Mouse (Mus musculus) cortical plate, adult 2 months (tissue): ENCODE data around the gene Mycbp. TPM values are rescaled to one million over a fixed set of nuclear protein-coding genes. Genes with fewer than 3 reads are reported as not detected.
"Not testable (repeated sequence)": the region's sequence is repeated elsewhere in the genome, so short reads cannot be mapped to it uniquely, and the experiment has no call there.

Experiments used
- H3K27ac ChIP-seq: fragments of 200-500 bp; 2 replicates; pipeline ENCODE4 v1.5.1; 2012; ENCODE audit warnings: low read length, control low read depth, inconsistent platforms; ENCODE audit not compliant: insufficient read depth
- H3K4me1 ChIP-seq: fragments of 200-500 bp; 2 replicates; pipeline ENCODE4 v1.6.1; 2011; ENCODE audit warnings: low read length; ENCODE audit not compliant: control insufficient read depth, insufficient read depth
- H3K4me3 ChIP-seq: fragments of 200-500 bp; 2 replicates; pipeline ENCODE4 v1.5.1; 2011; ENCODE audit warnings: mild to moderate bottlenecking, low read length, control low read depth; ENCODE audit not compliant: insufficient read depth
- CTCF ChIP-seq: fragments of 200-500 bp; IDR thresholded peaks from 2 replicates; pipeline ENCODE4 v1.5.1; 2011; ENCODE audit warnings: mild to moderate bottlenecking, control low read depth, low read length; ENCODE audit not compliant: insufficient read depth; ENCODE audit errors: extremely low read depth
- POLR2A ChIP-seq: fragments of 200-500 bp; IDR thresholded peaks from 2 replicates; pipeline ENCODE4 v1.6.1; 2011; ENCODE audit warnings: mild to moderate bottlenecking, low read length, control low read depth; ENCODE audit not compliant: insufficient read depth; ENCODE audit errors: extremely low read depth
- polyA plus RNA-seq: library from polyadenylated mRNA; depleted of rRNA; stranded (reverse); fragments of >200 nt; gene quantifications from 2 replicates; pipeline ENCODE4 v1.2.3, GENCODE M21; 2012

The Mycbp gene
- polyA plus RNA-seq, 1 experiment, result 17.1 TPM

DNA sequence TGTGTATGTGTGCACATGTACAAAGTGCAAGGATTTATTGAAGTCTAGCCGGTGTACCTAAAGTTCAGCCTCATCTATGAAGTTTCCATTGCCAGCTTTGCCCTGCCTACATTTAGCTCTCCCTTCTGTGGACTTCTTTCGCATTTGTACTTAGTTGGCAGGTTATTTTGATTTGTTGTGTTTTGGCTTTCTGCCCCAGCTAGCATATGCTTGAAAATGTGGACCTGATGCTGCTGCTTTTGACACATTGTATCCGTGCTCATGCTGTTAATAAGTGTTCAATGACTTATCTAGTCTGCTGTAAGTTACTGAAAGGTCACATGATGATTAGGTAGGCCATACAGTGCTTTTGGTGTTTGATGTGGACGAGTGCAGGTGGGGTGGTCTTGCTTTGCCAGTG lies 29.7 kb downstream of the Mycbp start:
- TF ChIP-seq CTCF, result no peak
- TF ChIP-seq POLR2A, result no peak
- H3K4me3 ChIP-seq, result no peak overlapping the region
- H3K4me1 ChIP-seq, result no peaks in the 10 kb centered on the region
- H3K27ac ChIP-seq, result no peak overlapping the region

- H3K4me3 ChIP-seq, result no peak overlapping the region
- no peak overlapping the region for H3K27ac ChIP-seq
- no peak for TF ChIP-seq POLR2A
- TF ChIP-seq CTCF, result no peak
- no peaks in the 10 kb centered on the region for H3K4me1 ChIP-seq
Measured at GRCm38 (mm10) chr4:123936059-123936458, 31.4 kb downstream of the Mycbp start.

GRCm38 (mm10) chr4:123939838-123940237 lies 35.2 kb downstream of the Mycbp start:
- H3K27ac ChIP-seq, result no peak overlapping the region
- no peak overlapping the region for H3K4me3 ChIP-seq
- no peaks in the 10 kb centered on the region for H3K4me1 ChIP-seq
- TF ChIP-seq CTCF (peak; percentile 79), POLR2A (no peak)

- H3K27ac ChIP-seq, H3K4me3 ChIP-seq, H3K4me1 ChIP-seq: not testable (repeated sequence)
Measured at GRCm38 (mm10) chr4:123940878-123941277, 36.2 kb downstream of the Mycbp start.

GRCm38 (mm10) chr4:123946701-123947100 lies 42.1 kb downstream of the Mycbp start:
- Histone ChIP-seq H3K4me1 (no peaks in the 10 kb centered on the region), H3K4me3 (no peak overlapping the region), H3K27ac (no peak overlapping the region)
- TF ChIP-seq POLR2A (no peak), CTCF (no peak)

DNA sequence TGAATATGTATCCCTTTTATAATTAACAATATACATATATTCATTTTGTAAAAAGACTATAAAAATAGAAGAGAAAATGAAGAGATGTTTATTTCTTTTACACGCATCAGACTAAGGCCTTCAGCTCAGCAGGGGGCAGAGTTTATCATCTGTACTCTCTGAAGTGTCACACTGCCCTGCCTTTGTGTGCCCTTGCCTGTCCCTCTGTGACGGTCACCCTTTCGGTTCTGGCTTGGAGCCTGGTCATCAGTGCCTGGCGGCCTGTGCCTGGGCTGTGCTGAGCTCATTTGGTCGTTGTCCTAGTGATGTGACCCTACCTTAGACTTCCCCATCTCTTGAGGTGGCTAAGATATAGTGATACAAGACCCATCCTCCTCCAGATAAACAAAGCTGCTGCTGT lies 42.5 kb downstream of the Mycbp start:
- Histone ChIP-seq H3K4me1 (no peaks in the 10 kb centered on the region), H3K4me3 (no peak overlapping the region), H3K27ac (no peak overlapping the region)
- TF ChIP-seq POLR2A, result no peak
- TF ChIP-seq CTCF, result no peak

- Histone ChIP-seq H3K4me1 (no peaks in the 10 kb centered on the region), H3K27ac (no peak overlapping the region), H3K4me3 (no peak overlapping the region)
- no peak for TF ChIP-seq CTCF
- TF ChIP-seq POLR2A, result no peak
Measured at GRCm38 (mm10) chr4:123948901-123949300, 44.3 kb downstream of the Mycbp start.

GRCm38 (mm10) chr4:123949649-123950048 lies 45.0 kb downstream of the Mycbp start:
- H3K4me1 ChIP-seq, result no peaks in the 10 kb centered on the region
- H3K27ac ChIP-seq, result no peak overlapping the region
- no peak for TF ChIP-seq POLR2A
- no peak for TF ChIP-seq CTCF
- H3K4me3 ChIP-seq, result no peak overlapping the region

- H3K4me3 ChIP-seq, result no peak overlapping the region
- TF ChIP-seq POLR2A, result no peak
- TF ChIP-seq CTCF, result no peak
- no peaks in the 10 kb centered on the region for H3K4me1 ChIP-seq
- H3K27ac ChIP-seq, result no peak overlapping the region
Measured at GRCm38 (mm10) chr4:123952059-123952458, 47.4 kb downstream of the Mycbp start.

- Histone ChIP-seq H3K27ac (no peak overlapping the region), H3K4me1 (no peaks in the 10 kb centered on the region), H3K4me3 (no peak overlapping the region)
- TF ChIP-seq CTCF (peak; percentile 32; the same call in 1 of the 2 replicates), POLR2A (no peak)
Measured at GRCm38 (mm10) chr4:123956703-123957491, 52.3 kb downstream of the Mycbp start.

- Histone ChIP-seq H3K27ac (no peak overlapping the region), H3K4me1 (no peaks in the 10 kb centered on the region), H3K4me3 (no peak overlapping the region)
- TF ChIP-seq POLR2A, result no peak
- no peak for TF ChIP-seq CTCF
Measured at GRCm38 (mm10) chr4:123957492-123957808, 52.8 kb downstream of the Mycbp start.
